Mouse (Mus musculus): ENCODE measurements around the gene Olfr285.

The Olfr285 gene

DNA sequence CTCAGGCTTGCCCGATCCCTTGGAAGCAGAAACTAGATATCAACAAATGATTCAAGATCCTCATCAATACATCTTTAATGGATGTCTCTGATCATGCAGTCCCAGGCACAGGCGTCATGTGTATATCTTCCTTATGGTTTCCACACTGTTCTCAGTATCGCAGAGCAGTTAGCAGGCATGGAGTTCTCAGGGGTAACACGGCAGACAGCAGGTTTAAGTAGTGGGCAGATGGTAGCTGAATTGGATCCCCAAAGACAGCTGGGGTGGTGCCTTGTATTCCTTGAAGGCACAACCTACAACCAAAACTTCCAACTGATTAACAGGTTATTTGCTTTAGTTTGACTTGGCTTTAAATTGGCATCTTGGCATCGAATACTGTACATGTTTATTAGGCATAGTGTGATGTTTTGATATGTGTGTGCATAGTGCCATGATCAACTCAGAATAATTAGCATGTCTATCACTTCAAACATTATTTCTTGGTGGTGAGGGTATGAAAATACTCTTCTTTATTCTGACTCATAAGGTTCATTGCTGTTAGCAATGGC lies at the start of gene Olfr285:
Gene Olfr285, minus strand, starts transcription at position 177 of the 548 bp plus-strand sequence.
- DNase-seq (ENCODE audit: low spot score in 2 of 2), result no peak

DNA sequence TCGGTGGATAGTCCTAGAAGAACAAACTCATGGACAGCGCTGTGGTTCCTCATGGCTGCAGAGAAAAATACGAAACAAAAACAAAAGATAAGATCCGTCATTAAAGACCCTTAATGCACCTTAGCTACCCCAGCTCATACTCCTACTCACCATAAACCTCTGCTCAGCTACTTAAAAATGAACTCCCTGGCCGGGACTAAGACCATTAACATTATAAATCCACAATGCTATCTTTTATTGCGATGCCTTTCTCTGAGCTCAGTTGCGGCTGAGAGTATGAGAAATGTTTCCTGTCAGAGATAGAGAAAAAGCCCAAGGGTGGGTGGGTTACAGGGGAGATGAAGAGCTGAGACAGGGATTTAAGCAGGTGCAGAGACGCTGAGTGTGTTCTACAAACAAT lies 23.7 kb upstream of the Olfr285 start, which contains the start of gene Olfr284:
Gene Olfr284, minus strand, starts transcription at position 101 of the 400 bp plus-strand sequence.
- no peak for DNase-seq (ENCODE audit: low spot score in 2 of 2)

GRCm38 (mm10) chr15:98315703-98316102 lies 1.4 kb downstream of the Olfr285 start:
- no peak for DNase-seq (ENCODE audit: low spot score in 2 of 2)

DNA sequence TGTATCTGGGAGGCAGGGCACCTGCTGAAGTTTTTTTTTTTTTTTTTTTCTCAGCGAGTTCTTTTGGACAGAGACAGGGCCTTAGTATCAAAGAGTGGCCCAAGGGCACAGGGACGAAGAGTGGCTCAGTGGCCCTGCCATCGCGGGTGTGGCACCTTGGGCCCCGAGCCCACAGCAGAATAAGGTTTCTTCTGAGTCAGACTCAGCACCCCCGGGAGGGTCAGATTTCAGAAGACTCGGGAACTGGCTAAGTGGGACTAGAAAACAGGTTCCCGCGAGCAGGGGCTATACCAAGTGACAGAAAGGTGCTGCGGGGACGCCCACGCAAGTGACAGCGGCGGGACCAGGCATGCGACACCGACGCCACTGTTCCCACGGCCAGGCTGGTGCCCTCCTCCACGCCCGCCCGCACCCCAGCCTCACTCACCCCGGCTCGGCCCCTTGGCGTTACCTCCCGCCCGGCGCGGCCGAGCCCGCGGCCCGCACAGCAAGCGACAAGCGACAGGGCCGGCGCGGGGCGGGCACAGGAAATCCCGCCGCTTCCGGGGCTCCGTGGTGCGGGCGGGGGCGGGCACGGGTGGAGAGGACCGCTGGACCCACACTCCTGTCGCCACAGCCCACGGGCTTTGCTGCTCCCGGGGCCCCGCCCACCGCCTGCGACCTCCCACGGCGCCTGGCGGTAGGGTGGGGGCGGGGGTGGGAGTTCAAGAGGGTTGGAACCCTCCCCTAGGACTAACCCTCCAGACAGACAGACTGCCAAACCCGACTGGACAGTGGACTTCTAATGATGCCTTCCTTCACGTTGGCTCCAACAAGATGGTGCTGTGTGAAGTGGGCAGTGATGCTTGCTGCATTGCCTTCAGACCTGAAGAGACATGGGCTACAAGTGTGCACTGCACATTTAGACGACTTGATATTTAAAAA lies 21.3 kb downstream of the Olfr285 start, which contains the start of gene Zfp641:
Gene Zfp641, minus strand, starts transcription at position 534 of the 924 bp plus-strand sequence.
- DNase-seq (ENCODE audit: low spot score in 2 of 2), result no peak

DNA sequence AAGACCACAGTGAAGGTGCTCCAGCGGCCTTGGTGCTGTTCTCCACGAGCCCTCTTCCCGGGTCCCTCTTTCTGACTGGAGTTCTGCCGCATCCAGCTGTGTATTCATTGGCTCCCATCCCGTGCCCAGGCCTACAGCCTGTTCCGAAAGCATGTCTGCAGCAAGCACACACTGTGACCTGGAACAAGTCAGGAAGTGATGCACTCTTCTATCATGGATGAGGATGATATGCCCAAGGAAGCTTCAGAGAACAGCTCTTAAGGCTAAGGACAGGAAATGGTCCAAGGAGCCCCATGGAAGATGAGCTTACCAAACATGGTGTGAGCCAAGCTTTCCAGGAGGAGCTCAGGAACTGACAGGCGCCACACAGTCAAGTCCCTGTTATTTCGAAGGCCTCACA lies 23.5 kb downstream of the Olfr285 start:
- DNase-seq (ENCODE audit: low spot score in 2 of 2), result no peak

GRCm38 (mm10) chr15:98288566-98288965 lies 28.6 kb downstream of the Olfr285 start:
- DNase-seq (ENCODE audit: low spot score in 2 of 2), result no peak

DNA sequence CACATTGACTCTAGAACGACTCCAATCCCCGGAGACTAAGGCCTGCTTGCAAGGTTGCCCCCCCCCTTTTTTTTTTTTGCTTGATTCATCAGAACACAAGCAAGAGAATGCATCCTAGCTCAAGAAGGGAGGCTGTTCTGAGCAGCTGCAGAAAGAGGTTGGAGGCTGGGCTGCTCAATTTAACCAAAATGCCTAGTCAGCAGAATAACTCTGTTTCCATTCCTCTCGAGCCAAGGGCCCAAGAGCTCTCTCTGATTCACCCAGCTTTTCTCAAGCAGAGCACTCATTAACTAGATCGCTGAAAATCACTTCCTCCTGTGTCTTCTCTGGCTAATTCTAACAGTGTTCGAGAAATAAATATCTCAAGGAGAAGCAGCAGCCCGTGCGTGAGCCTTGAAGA lies 30.7 kb downstream of the Olfr285 start:
- no peak for DNase-seq (ENCODE audit: low spot score in 2 of 2)

Measured in natural killer cell, adult 2 months (primary cell).